Mouse (Mus musculus) kidney, adult 2 months (tissue): ENCODE results near the gene Slc25a48. TPM values are rescaled to one million over a fixed set of nuclear protein-coding genes. Genes with fewer than 3 reads are reported as not detected.

Experiments
- DNase-seq: peaks from one replicate; pipeline ENCODE4 v3.0.0; 2021
- H3K27ac ChIP-seq: fragments of 200-500 bp; 2 replicates; pipeline ENCODE4 v1.5.1; 2012; ENCODE audit warnings: low read depth, low read length, control low read depth, inconsistent platforms; ENCODE audit not compliant: insufficient read depth
- H3K27me3 ChIP-seq: fragments of 200-500 bp; replicated peaks from 2 replicates; pipeline ENCODE4 v1.6.1; 2012; ENCODE audit warnings: mild to moderate bottlenecking, moderate library complexity, low read length, inconsistent platforms; ENCODE audit not compliant: control insufficient read depth, insufficient read depth
- H3K36me3 ChIP-seq: fragments of 200-500 bp; 2 replicates; pipeline ENCODE4 v1.6.1; 2012; ENCODE audit warnings: mild to moderate bottlenecking, moderate library complexity, low read length, inconsistent platforms; ENCODE audit not compliant: control insufficient read depth, insufficient read depth
- H3K4me1 ChIP-seq: fragments of 200-500 bp; 2 replicates; pipeline ENCODE4 v1.6.1; 2011; ENCODE audit warnings: low read length; ENCODE audit not compliant: control insufficient read depth, insufficient read depth
- H3K4me3 ChIP-seq: fragments of 200-500 bp; 2 replicates; pipeline ENCODE4 v1.5.1; 2011; ENCODE audit warnings: mild to moderate bottlenecking, low read depth, low read length, control low read depth; ENCODE audit not compliant: insufficient read depth
- CTCF ChIP-seq: fragments of 200-500 bp; conservative IDR thresholded peaks from 2 replicates; pipeline ENCODE4 v1.5.1; 2011; ENCODE audit warnings: low read depth, mild to moderate bottlenecking, control low read depth, low read length, moderate library complexity, mixed read lengths; ENCODE audit not compliant: insufficient read depth, insufficient read length
- POLR2A ChIP-seq: fragments of 200-500 bp; IDR thresholded peaks from one replicate; pipeline ENCODE4 v1.6.1; 2011; ENCODE audit warnings: low read depth, low read length, control low read depth
- WGBS: fragments of 180-500 bp; shearing (Covaris S2); methylation state at CpG from one replicate; pipeline ENCODE4 v1.1.7; 2018; 5-methylcytosine and 5-hydroxymethylcytosine counted together
- polyA plus RNA-seq: library from polyadenylated mRNA; depleted of rRNA; stranded (reverse); fragments of >200 nt; gene quantifications from 2 replicates; pipeline ENCODE4 v1.2.3, GENCODE M21; 2012; rRNA removed

The Slc25a48 gene
- polyA plus RNA-seq, 1 experiment, result 17.6 TPM

GRCm38 (mm10) chr13:56509796-56510195 lies 71.6 kb downstream of the Slc25a48 start:
- no peaks in the 10 kb centered on the region for H3K27me3 ChIP-seq
- no peak overlapping the region for H3K27ac ChIP-seq
- H3K4me3 ChIP-seq, result no peak overlapping the region
- 49% methylated on average over 2 of the region's 2 CpGs for WGBS
- no peak for TF ChIP-seq POLR2A
- H3K4me1 ChIP-seq, result peaks cover 2% of the 10 kb centered on the region; the same call in 1 of the 2 replicates
- DNase-seq, result peak; percentile 83
- no peaks in the 10 kb centered on the region for H3K36me3 ChIP-seq

GRCm38 (mm10) chr13:56513595-56513994 lies 75.4 kb downstream of the Slc25a48 start:
- TF ChIP-seq POLR2A (no peak), CTCF (no peak)
- no peak overlapping the region for H3K27ac ChIP-seq
- no peaks in the 10 kb centered on the region for H3K27me3 ChIP-seq
- H3K36me3 ChIP-seq, result no peaks in the 10 kb centered on the region
- DNase-seq, result no peak
- peaks cover 2% of the 10 kb centered on the region; the same call in 1 of the 2 replicates for H3K4me1 ChIP-seq
- H3K4me3 ChIP-seq, result no peak overlapping the region

- Histone ChIP-seq H3K36me3 (no peaks in the 10 kb centered on the region), H3K27me3 (no peaks in the 10 kb centered on the region), H3K4me1 (no peaks in the 10 kb centered on the region), H3K4me3 (no peak overlapping the region), H3K27ac (no peak overlapping the region)
- no peak for TF ChIP-seq POLR2A
- no peak for TF ChIP-seq CTCF
- 66% methylated on average over 4 of the region's 4 CpGs for WGBS
- no peak for DNase-seq
Observed at GRCm38 (mm10) chr13:56516311-56516710, 78.2 kb downstream of the Slc25a48 start.

GRCm38 (mm10) chr13:56516816-56517215 lies 78.7 kb downstream of the Slc25a48 start:
- Histone ChIP-seq H3K4me1 (no peaks in the 10 kb centered on the region), H3K36me3 (no peaks in the 10 kb centered on the region), H3K27me3 (no peaks in the 10 kb centered on the region), H3K4me3 (no peak overlapping the region), H3K27ac (no peak overlapping the region)
- TF ChIP-seq POLR2A (no peak), CTCF (no peak)
- DNase-seq, result no peak
- WGBS, result 57% methylated on average over 7 of the region's 7 CpGs

GRCm38 (mm10) chr13:56522081-56522820 lies 84.1 kb downstream of the Slc25a48 start, which contains the start of gene Fbxl21:
Fbxl21 (plus strand) TSS chr13:56522472.
- H3K27me3 ChIP-seq, result no peaks in the 10 kb centered on the region
- 2% methylated on average over 56 of the region's 56 CpGs for WGBS
- no peaks in the 10 kb centered on the region for H3K4me1 ChIP-seq
- H3K36me3 ChIP-seq, result no peaks in the 10 kb centered on the region; the same call in 1 of the 2 replicates
- H3K27ac ChIP-seq, result no peak within 1 kb of the TSS
- no peak for TF ChIP-seq CTCF
- TF ChIP-seq POLR2A, result peak; percentile 88
- peak; percentile 97 for DNase-seq
- peak within 1 kb of the TSS; percentile 64 for H3K4me3 ChIP-seq

- 7% methylated on average over 8 of the region's 8 CpGs for WGBS
- Histone ChIP-seq H3K4me1 (no peaks in the 10 kb centered on the region), H3K4me3 (peak overlapping the region; percentile 64), H3K27ac (no peak overlapping the region), H3K36me3 (no peaks in the 10 kb centered on the region; the same call in 1 of the 2 replicates), H3K27me3 (no peaks in the 10 kb centered on the region)
- no peak for TF ChIP-seq CTCF
- DNase-seq, result no peak
Observed at GRCm38 (mm10) chr13:56522821-56523167, 84.6 kb downstream of the Slc25a48 start.

Other genes with a start within 250 kb of the Slc25a48 start
- not detected in 2 replicates for gene Neurog1, start 186.2 kb upstream of the Slc25a48 start, polyA plus RNA-seq
- 50.5 and 57.2 TPM in 2 replicates for gene Cxcl14, start 141.8 kb upstream of the Slc25a48 start, polyA plus RNA-seq
- not detected in 2 replicates for gene Gm3045, start 11.8 kb upstream of the Slc25a48 start, polyA plus RNA-seq
- gene Il9, start 43.9 kb downstream of the Slc25a48 start, polyA plus RNA-seq, result not detected in 2 replicates
- gene Fbxl21, start 84.1 kb downstream of the Slc25a48 start, polyA plus RNA-seq, result 3.6 and 4.1 TPM in 2 replicates
- 0.19 TPM in 2 replicates for gene Lect2, start 110.1 kb downstream of the Slc25a48 start, polyA plus RNA-seq
- 18.8 and 20.8 TPM in 2 replicates for gene Tgfbi, start 171.2 kb downstream of the Slc25a48 start, polyA plus RNA-seq